Mouse (Mus musculus) lung, postnatal 0 days (tissue): ENCODE data around the gene Grm8.

Experiments used
- CTCF ChIP-seq: IDR thresholded peaks from 2 replicates; pipeline ENCODE4 v1.5.1; 2016; ENCODE audit warnings: antibody characterized with exemption, mild to moderate bottlenecking
- EP300 ChIP-seq: IDR thresholded peaks from 2 replicates; pipeline ENCODE4 v1.6.1; 2016; ENCODE audit warnings: antibody characterized with exemption, mild to moderate bottlenecking, control low read depth

- TF ChIP-seq CTCF (no peak), EP300 (no peak)
Measured at GRCm38 (mm10) chr6:28114916-28115315, 20.1 kb downstream of the Grm8 start.
